Mouse (Mus musculus) embryonic fibroblast, embryonic 13.5 days (primary cell): ENCODE measurements around the gene Gatc.

ENCODE experiments used
- CTCF ChIP-seq: IDR thresholded peaks from 2 replicates; pipeline ENCODE4 v1.5.1; 2011; ENCODE audit warnings: mild to moderate bottlenecking, control low read depth, low read length, moderate library complexity, borderline replicate concordance; ENCODE audit not compliant: insufficient read depth
- POLR2A ChIP-seq: IDR thresholded peaks from 2 replicates; pipeline ENCODE4 v1.6.1; 2011; ENCODE audit warnings: low read depth, mild to moderate bottlenecking, control low read depth, low read length, moderate library complexity

DNA sequence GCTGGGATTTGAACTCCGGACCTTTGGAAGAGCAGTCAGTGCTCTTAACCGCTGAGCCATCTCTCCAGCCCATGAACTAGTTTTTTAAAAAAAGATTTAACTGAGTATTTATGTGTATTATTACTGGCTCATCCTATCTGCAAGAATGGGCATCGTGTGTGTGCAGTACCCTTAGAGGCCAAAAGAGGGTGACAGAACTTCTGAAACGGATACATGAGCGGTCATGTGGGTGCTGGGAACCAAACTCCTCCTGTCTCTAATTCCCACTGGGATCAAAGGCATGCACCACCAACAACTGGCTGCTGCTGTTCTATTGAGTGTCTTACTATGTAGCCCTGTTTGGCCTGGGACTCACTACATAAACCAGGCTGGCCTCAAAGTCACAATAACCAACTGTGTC, 10.4 kb upstream of the Gatc start:
- no peak for TF ChIP-seq CTCF
- no peak for TF ChIP-seq POLR2A
